Mouse (Mus musculus) cortical plate, adult 2 months (tissue): Measurements from ENCODE around the gene Psmd2. TPM values are rescaled to one million over a fixed set of nuclear protein-coding genes. Genes with fewer than 3 reads are reported as not detected.
"Not testable (repeated sequence)": the region's sequence is repeated elsewhere in the genome, so short reads cannot be mapped to it uniquely, and the experiment has no call there.

Experiments
- H3K27ac ChIP-seq: fragments of 200-500 bp; 2 replicates; pipeline ENCODE4 v1.5.1; 2012; ENCODE audit warnings: low read length, control low read depth, inconsistent platforms; ENCODE audit not compliant: insufficient read depth
- H3K4me1 ChIP-seq: fragments of 200-500 bp; 2 replicates; pipeline ENCODE4 v1.6.1; 2011; ENCODE audit warnings: low read length; ENCODE audit not compliant: control insufficient read depth, insufficient read depth
- H3K4me3 ChIP-seq: fragments of 200-500 bp; 2 replicates; pipeline ENCODE4 v1.5.1; 2011; ENCODE audit warnings: mild to moderate bottlenecking, low read length, control low read depth; ENCODE audit not compliant: insufficient read depth
- CTCF ChIP-seq: fragments of 200-500 bp; IDR thresholded peaks from 2 replicates; pipeline ENCODE4 v1.5.1; 2011; ENCODE audit warnings: mild to moderate bottlenecking, control low read depth, low read length; ENCODE audit not compliant: insufficient read depth; ENCODE audit errors: extremely low read depth
- POLR2A ChIP-seq: fragments of 200-500 bp; IDR thresholded peaks from 2 replicates; pipeline ENCODE4 v1.6.1; 2011; ENCODE audit warnings: mild to moderate bottlenecking, low read length, control low read depth; ENCODE audit not compliant: insufficient read depth; ENCODE audit errors: extremely low read depth
- polyA plus RNA-seq: library from polyadenylated mRNA; depleted of rRNA; stranded (reverse); fragments of >200 nt; gene quantifications from 2 replicates; pipeline ENCODE4 v1.2.3, GENCODE M21; 2012

The Psmd2 gene
- polyA plus RNA-seq, 1 experiment = 173 TPM

GRCm38 (mm10) chr16:20643911-20644310, 7.5 kb upstream of the Psmd2 start:
- TF ChIP-seq CTCF (no peak), POLR2A (no peak)
- no peak overlapping the region for H3K4me3 ChIP-seq
- no peaks in the 10 kb centered on the region for H3K4me1 ChIP-seq
- H3K27ac ChIP-seq = no peak overlapping the region

GRCm38 (mm10) chr16:20651947-20652310, 477 bp downstream of the Psmd2 start:
- peaks cover 1% of the 10 kb centered on the region; the same call in 1 of the 2 replicates for H3K4me1 ChIP-seq
- peak overlapping the region; percentile 84 for H3K4me3 ChIP-seq
- no peak overlapping the region; the same call in 1 of the 2 replicates for H3K27ac ChIP-seq
- TF ChIP-seq CTCF = no peak
- no peak for TF ChIP-seq POLR2A

DNA sequence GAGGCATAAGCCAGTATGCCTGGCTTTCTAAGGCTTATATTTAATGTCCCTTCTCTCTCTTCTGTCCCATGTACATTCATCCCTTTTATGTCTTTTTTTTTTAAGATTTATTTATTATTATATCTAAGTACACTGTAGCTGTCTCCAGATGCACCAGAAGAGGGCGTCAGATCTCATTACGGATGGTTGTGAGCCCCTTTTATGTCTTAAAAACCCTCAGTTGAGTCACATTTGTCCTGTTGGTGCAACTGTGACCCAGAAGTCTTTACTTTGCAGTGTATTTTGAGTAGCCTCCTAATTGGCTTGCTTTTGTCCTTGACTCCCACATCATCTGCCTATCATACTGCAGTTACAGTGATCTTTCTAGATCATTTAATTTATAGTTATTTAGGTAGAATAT, 1.9 kb downstream of the Psmd2 start:
- Histone ChIP-seq H3K4me1 (peaks cover 1% of the 10 kb centered on the region; the same call in 1 of the 2 replicates), H3K4me3 (no peak overlapping the region), H3K27ac (no peak overlapping the region)
- TF ChIP-seq CTCF (no peak), POLR2A (no peak)

DNA sequence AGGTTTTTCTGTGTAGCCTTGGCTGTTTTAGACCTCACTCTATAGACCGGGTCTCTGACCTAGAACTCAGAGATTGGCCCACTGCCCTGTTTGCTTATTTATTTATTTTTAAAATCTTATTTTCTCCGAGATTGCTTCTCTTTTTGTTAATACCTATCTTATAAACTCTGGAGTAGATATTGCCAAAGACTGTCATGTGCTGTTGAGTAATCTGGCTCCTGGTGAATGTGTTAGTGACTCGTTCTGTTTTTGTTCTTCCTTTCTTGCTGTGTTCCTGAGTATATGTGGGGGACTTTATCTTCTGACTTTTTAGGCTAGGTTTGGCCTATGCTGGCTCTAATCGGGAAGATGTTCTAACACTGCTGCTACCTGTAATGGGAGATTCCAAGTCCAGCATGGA, 6.2 kb downstream of the Psmd2 start:
- H3K4me3 ChIP-seq = no peak overlapping the region
- H3K4me1 ChIP-seq = peaks cover 1% of the 10 kb centered on the region; the same call in 1 of the 2 replicates
- H3K27ac ChIP-seq = no peak overlapping the region
- TF ChIP-seq POLR2A (no peak), CTCF (no peak)

DNA sequence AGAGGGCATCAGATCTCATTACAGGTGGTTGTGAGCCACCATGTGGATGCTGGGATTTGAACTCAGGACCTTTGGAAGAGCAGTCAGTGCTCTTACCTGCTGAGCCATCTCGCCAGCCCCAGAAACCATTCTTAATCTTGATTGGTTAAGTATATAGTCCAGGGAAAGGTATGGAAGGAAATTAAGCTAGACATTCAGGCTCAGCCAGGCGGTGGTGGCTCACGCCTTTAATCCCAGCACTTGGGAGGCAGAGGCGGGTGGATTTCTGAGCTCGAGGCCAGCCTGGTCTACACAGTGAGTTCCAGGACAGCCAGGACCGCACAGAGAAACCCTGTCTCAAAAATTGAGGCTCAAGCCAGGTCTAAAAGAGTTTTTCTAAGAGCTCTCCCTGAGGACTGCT, 16.6 kb downstream of the Psmd2 start, which contains the start of gene Eif4g1:
Gene Eif4g1, plus strand, starts transcription at position 301 of the 400 bp plus-strand sequence.
- not testable (repeated sequence) for H3K4me1 ChIP-seq, H3K4me3 ChIP-seq, H3K27ac ChIP-seq

- H3K27ac ChIP-seq = no peak overlapping the region
- TF ChIP-seq CTCF (no peak), POLR2A (no peak)
- no peak overlapping the region for H3K4me3 ChIP-seq
- peaks cover 3% of the 10 kb centered on the region; the same call in 1 of the 2 replicates for H3K4me1 ChIP-seq
Measured at GRCm38 (mm10) chr16:20670291-20670690, 18.8 kb downstream of the Psmd2 start.

DNA sequence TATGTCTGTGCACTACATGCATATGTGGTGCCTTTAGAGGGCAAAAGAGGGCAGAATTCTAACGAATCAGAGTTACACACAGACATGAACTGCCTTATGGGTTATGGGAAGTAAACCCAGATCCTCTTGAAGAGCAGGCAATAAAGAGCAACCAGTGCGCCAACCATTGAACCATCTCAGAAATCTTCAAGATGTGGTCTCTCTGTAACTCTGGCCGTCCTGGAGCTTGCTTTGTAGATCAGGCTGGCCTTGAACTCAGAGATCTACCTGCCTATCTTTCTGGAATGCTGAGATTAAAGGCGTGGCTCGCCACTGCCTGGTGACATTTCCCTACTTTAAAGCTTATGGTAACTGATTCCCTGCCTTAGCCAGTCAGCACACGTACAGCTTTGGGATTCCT, 20.4 kb downstream of the Psmd2 start:
- Histone ChIP-seq H3K4me3 (peak overlapping the region; percentile 97; the same call in 1 of the 2 replicates), H3K27ac (no peak overlapping the region), H3K4me1 (peaks cover 3% of the 10 kb centered on the region; the same call in 1 of the 2 replicates)
- TF ChIP-seq POLR2A (no peak), CTCF (no peak)

- no peak overlapping the region for H3K27ac ChIP-seq
- peak overlapping the region; percentile 97 for H3K4me3 ChIP-seq
- peaks cover 3% of the 10 kb centered on the region; the same call in 1 of the 2 replicates for H3K4me1 ChIP-seq
- TF ChIP-seq POLR2A (peak; percentile 61; the same call in 1 of the 2 replicates), CTCF (no peak)
Measured at GRCm38 (mm10) chr16:20672500-20672902, 21.0 kb downstream of the Psmd2 start.

- Histone ChIP-seq H3K4me1 (peaks cover 6% of the 10 kb centered on the region; the same call in 1 of the 2 replicates), H3K27ac (peak overlapping the region; percentile 78), H3K4me3 (peak overlapping the region; percentile 97)
- TF ChIP-seq CTCF (no peak), POLR2A (no peak)
Measured at GRCm38 (mm10) chr16:20672965-20673705, 21.7 kb downstream of the Psmd2 start.

- TF ChIP-seq POLR2A = no peak
- no peak for TF ChIP-seq CTCF
- Histone ChIP-seq H3K27ac (peak overlapping the region; percentile 78), H3K4me3 (peak overlapping the region; percentile 97), H3K4me1 (peaks cover 6% of the 10 kb centered on the region; the same call in 1 of the 2 replicates)
Measured at GRCm38 (mm10) chr16:20673706-20674303, 22.4 kb downstream of the Psmd2 start.
